In genomic region chr10:94540241-94540640, GRCm38 (mm10) we compare ENCODE assay signal across 24 mouse cellular contexts.
"Had no signal": no experiment of that assay in that cellular context is flagged by ENCODE, and none has a peak within 500 bp of the region (broad histone marks: within the 10 kb centered on the region; RNA-seq: fewer than 3 reads in every experiment).

No protein-coding gene starts in this region.

- H3K4me2 ChIP-seq: heart, embryonic 13.5 days; heart, embryonic 15.5 days; hindbrain, embryonic 13.5 days; hindbrain, embryonic 15.5 days; kidney, embryonic 15.5 days; limb, embryonic 13.5 days; limb, embryonic 15.5 days; liver, embryonic 12.5 days had no signal

- DNase-seq: forebrain, postnatal 0 days; gastrocnemius, postnatal 14 days; gastrocnemius, postnatal 36 days; kidney, adult 11 months; kidney, adult 2 months; kidney, adult 9 months; kidney, postnatal 14 days; kidney, postnatal 36 days; layer of hippocampus, adult 9-11 months; layer of hippocampus, postnatal 36 days; left cerebral cortex, postnatal 4 days had no signal

- H3K4me3 ChIP-seq: heart, adult 2 months; heart, embryonic 13.5 days; heart, embryonic 15.5 days; hindbrain, embryonic 13.5 days; hindbrain, embryonic 15.5 days; kidney, embryonic 15.5 days; limb, embryonic 13.5 days; limb, embryonic 15.5 days; liver, embryonic 12.5 days had no signal

- H3K36me3 ChIP-seq: heart, embryonic 15.5 days; hindbrain, embryonic 13.5 days; hindbrain, embryonic 15.5 days; limb, embryonic 15.5 days; liver, embryonic 12.5 days had no signal

- H3K9me3 ChIP-seq: heart, embryonic 15.5 days; hindbrain, embryonic 15.5 days; limb, embryonic 15.5 days had no signal

- H3K27me3 ChIP-seq: heart, embryonic 13.5 days; heart, embryonic 15.5 days; hindbrain, embryonic 13.5 days; hindbrain, embryonic 15.5 days; limb, embryonic 13.5 days; limb, embryonic 15.5 days; liver, embryonic 12.5 days had no signal

- H3K27ac ChIP-seq: heart, adult 2 months; heart, embryonic 13.5 days; heart, embryonic 15.5 days; hindbrain, embryonic 13.5 days; hindbrain, embryonic 15.5 days; hindbrain, postnatal 0 days; kidney, embryonic 15.5 days; kidney, postnatal 0 days; limb, embryonic 13.5 days; limb, embryonic 15.5 days; liver, embryonic 12.5 days; liver, embryonic 14.5 days had no signal

- H3K9ac ChIP-seq: forebrain, postnatal 0 days; heart, embryonic 13.5 days; heart, embryonic 15.5 days; hindbrain, embryonic 13.5 days; hindbrain, embryonic 15.5 days; kidney, embryonic 15.5 days; limb, embryonic 13.5 days; limb, embryonic 15.5 days; liver, embryonic 12.5 days; liver, embryonic 14.5 days had no signal

- ATAC-seq: forebrain, postnatal 0 days; hindbrain, postnatal 0 days; intestine, embryonic 16.5 days; liver, embryonic 12.5 days had no signal
